Mouse (Mus musculus): ENCODE measurements around the gene Cog4. TPM values are rescaled to one million over a fixed set of nuclear protein-coding genes. Genes with fewer than 3 reads are reported as not detected.
"Not testable (repeated sequence)": the region's sequence is repeated elsewhere in the genome, so short reads cannot be mapped to it uniquely, and the experiment has no call there.

Cog4 gene
- total RNA-seq, 2 experiments from 2014 or later = 8.1 to 25.8 TPM

GRCm38 (mm10) chr8:110918460-110918859 lies 72.1 kb downstream of the Cog4 start:
- ATAC-seq (replicated peaks; ENCODE audit: low FRiP score, poor library complexity, severe bottlenecking) = no peak

- ATAC-seq (replicated peaks; ENCODE audit: low FRiP score, poor library complexity, severe bottlenecking) = peak; percentile 62
These were observed 73.1 kb downstream of the Cog4 start, which contains the start of gene St3gal2 for GRCm38 (mm10) chr8:110919341-110920031. Gene St3gal2 (plus strand): TSS chr8:110919922.

- peak; percentile 16; the same call in 1 of the 2 replicates for ATAC-seq (replicated peaks; ENCODE audit: low FRiP score, poor library complexity, severe bottlenecking)
These were observed 73.8 kb downstream of the Cog4 start for GRCm38 (mm10) chr8:110920032-110920772.

- 0 out of 2 replicates have a peak, but pooled peaks have one; percentile 4 for ATAC-seq (replicated peaks; ENCODE audit: low FRiP score, poor library complexity, severe bottlenecking)
These were observed 74.4 kb downstream of the Cog4 start for GRCm38 (mm10) chr8:110920773-110921277.

DNA sequence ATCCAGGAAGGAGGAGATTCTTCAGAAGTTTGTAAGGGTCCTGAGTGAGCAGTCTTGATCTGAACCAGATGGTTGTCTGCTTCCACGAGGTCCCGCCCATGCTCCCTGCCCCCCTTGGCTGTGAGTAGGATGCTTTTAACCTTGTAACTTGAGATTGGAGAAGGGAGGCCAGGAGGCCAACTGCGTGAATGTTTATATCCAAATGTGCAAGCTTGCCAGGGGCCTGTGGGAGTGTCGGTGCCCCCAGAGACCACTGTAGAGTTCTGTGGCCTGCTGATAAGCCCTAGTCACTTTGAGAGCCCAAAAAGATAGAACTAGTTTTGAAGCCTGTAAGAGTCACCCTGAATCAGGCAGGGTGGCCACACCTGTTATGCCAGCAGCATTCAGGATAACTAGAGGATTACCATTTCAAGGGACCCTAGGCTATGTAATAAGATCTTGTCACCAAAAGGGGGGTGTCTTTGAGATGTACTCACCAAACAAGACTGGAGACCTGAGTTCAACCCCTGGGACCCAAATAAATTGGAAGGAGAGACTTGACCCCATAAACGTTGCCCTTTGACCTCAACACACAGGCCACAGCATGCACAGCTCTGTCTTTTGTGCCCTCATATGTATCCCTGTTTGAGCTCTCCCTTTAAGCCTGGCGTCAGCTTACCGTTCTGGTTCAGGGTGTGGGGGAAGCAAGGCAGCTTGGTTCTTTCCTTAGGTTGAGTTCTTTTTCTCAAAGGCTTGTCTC lies 75.3 kb downstream of the Cog4 start:
- peak; percentile 82 for ATAC-seq (replicated peaks; ENCODE audit: low FRiP score, poor library complexity, severe bottlenecking)

DNA sequence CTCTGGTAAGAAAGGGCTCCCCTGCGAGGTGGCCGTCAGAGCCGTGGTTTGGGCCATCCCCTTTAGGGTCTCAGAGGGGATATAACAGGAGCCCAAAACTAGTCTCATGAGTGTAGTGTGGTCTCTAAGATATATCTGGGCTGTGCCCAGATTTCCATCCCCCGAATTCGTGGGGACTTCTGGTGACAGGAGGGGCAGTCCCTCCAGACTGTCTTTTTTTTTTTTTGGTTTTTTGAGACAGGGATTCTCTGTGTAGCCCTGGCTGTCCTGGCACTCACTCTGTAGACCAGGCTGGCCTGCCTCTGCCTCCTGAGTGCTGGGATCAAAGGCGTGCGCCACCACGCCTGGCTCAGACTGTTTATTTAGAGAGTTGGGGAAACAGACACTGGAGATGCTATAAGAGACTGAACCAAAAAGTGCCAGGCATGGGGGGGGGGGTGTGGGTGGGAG lies 79.3 kb downstream of the Cog4 start:
- no peak for ATAC-seq (replicated peaks; ENCODE audit: low FRiP score, poor library complexity, severe bottlenecking)

- no peak for ATAC-seq (replicated peaks; ENCODE audit: low FRiP score, poor library complexity, severe bottlenecking)
These were observed 80.3 kb downstream of the Cog4 start for GRCm38 (mm10) chr8:110926690-110927089.

GRCm38 (mm10) chr8:110928435-110928834 lies 82.0 kb downstream of the Cog4 start:
- no peak for ATAC-seq (replicated peaks; ENCODE audit: low FRiP score, poor library complexity, severe bottlenecking)

GRCm38 (mm10) chr8:110929066-110929465 lies 82.7 kb downstream of the Cog4 start:
- peak; percentile 74 for ATAC-seq (replicated peaks; ENCODE audit: low FRiP score, poor library complexity, severe bottlenecking)

- not testable (repeated sequence) for ATAC-seq (replicated peaks; ENCODE audit: low FRiP score, poor library complexity, severe bottlenecking)
These were observed 83.3 kb downstream of the Cog4 start for GRCm38 (mm10) chr8:110929672-110930071.

DNA sequence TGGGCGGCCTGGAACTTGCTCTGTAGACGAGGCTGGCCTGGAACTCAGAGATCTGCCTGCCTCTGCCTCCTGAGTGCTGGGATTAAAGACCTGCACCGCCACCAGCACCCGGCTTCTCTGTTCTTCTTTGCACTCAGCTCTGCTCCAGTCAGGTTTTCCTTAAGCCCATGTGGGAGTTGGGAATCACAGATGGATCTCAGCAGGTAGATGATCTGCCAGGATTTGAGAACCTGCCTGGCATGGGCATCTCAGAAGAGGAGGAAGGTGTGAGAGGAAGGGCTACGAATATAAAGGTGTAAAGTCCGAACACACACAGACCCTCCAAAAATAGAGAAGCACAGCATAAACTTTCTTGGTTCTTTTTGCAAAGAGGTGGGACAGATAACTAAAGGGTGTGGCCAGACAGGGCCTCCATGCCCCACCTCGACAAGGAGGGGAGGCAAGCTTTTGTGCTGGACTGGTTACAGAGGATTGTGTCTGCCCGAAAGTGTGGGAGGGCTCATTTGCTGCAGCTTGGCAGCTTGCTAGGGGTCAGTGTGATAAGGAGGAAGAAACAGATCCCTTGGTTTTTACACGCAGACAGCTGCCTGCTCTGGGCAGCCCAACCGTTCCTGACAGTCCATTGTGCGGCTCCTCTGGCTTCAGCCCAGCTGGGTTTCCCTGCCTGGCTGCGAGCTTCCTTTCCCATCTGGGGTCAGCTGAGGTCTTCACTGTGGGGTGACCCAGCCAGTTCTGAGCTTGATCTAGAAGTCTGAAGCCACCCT lies 85.0 kb downstream of the Cog4 start:
- ATAC-seq (replicated peaks; ENCODE audit: low FRiP score, poor library complexity, severe bottlenecking) = peak; percentile 52

Other genes starting within 250 kb of the Cog4 start
- 6.1 and 10.9 TPM in 2 replicates for gene Vac14, start 228.0 kb upstream of the Cog4 start, total RNA-seq (2015; ENCODE audit: low replicate concordance)
- 4.2 and 5.5 TPM in 2 replicates for gene Vac14, start 228.0 kb upstream of the Cog4 start, total RNA-seq (2017; ENCODE audit: low replicate concordance)
- not detected in 2 replicates for gene Mtss1l, start 125.1 kb upstream of the Cog4 start, total RNA-seq (2015; ENCODE audit: low replicate concordance)
- 0.26 TPM in 1 of 2 replicates, not detected in the other for gene Mtss1l, start 125.1 kb upstream of the Cog4 start, total RNA-seq (2017; ENCODE audit: low replicate concordance)
- gene Il34, start 40.7 kb upstream of the Cog4 start, total RNA-seq (2015; ENCODE audit: low replicate concordance) = not detected in 2 replicates
- 0.43 TPM in 1 of 2 replicates, not detected in the other for gene Il34, start 40.7 kb upstream of the Cog4 start, total RNA-seq (2017; ENCODE audit: low replicate concordance)
- 28.8 and 50.5 TPM in 2 replicates for gene Sf3b3, start 187 bp downstream of the Cog4 start, total RNA-seq (2015; ENCODE audit: low replicate concordance)
- gene Sf3b3, start 187 bp downstream of the Cog4 start, total RNA-seq (2017; ENCODE audit: low replicate concordance) = 41.1 and 52.9 TPM in 2 replicates
- gene Fuk, start 55.9 kb downstream of the Cog4 start, total RNA-seq (2015; ENCODE audit: low replicate concordance) = 0.58 and 3.3 TPM in 2 replicates
- 0.68 and 0.98 TPM in 2 replicates for gene Fuk, start 55.9 kb downstream of the Cog4 start, total RNA-seq (2017; ENCODE audit: low replicate concordance)
- 60.1 and 66.5 TPM in 2 replicates for gene St3gal2, start 73.3 kb downstream of the Cog4 start, total RNA-seq (2015; ENCODE audit: low replicate concordance)
- 66.0 and 95.1 TPM in 2 replicates for gene St3gal2, start 73.3 kb downstream of the Cog4 start, total RNA-seq (2017; ENCODE audit: low replicate concordance)
- 13.1 and 31.6 TPM in 2 replicates for gene Ddx19a, start 151.2 kb downstream of the Cog4 start, total RNA-seq (2015; ENCODE audit: low replicate concordance)
- 9.5 and 13.1 TPM in 2 replicates for gene Ddx19a, start 151.2 kb downstream of the Cog4 start, total RNA-seq (2017; ENCODE audit: low replicate concordance)
- 0.77 and 1.3 TPM in 2 replicates for gene Ddx19b, start 185.2 kb downstream of the Cog4 start, total RNA-seq (2015; ENCODE audit: low replicate concordance)
- 2.5 and 3.2 TPM in 2 replicates for gene Ddx19b, start 185.2 kb downstream of the Cog4 start, total RNA-seq (2017; ENCODE audit: low replicate concordance)
- gene Aars, start 186.5 kb downstream of the Cog4 start, total RNA-seq (2015; ENCODE audit: low replicate concordance) = 12.3 and 23.1 TPM in 2 replicates
- 35.3 and 49.5 TPM in 2 replicates for gene Aars, start 186.5 kb downstream of the Cog4 start, total RNA-seq (2017; ENCODE audit: low replicate concordance)
- 6.5 and 7.3 TPM in 2 replicates for gene Exosc6, start 209.7 kb downstream of the Cog4 start, total RNA-seq (2015; ENCODE audit: low replicate concordance)
- not detected in 2 replicates for gene Exosc6, start 209.7 kb downstream of the Cog4 start, total RNA-seq (2017; ENCODE audit: low replicate concordance)
- not detected in 2 replicates for gene Clec18a, start 245.8 kb downstream of the Cog4 start, total RNA-seq (2015; ENCODE audit: low replicate concordance)
- gene Clec18a, start 245.8 kb downstream of the Cog4 start, total RNA-seq (2017; ENCODE audit: low replicate concordance) = not detected in 2 replicates
- gene Pdpr, start 248.0 kb downstream of the Cog4 start, total RNA-seq (2015; ENCODE audit: low replicate concordance) = 1.5 and 5.0 TPM in 2 replicates
- gene Pdpr, start 248.0 kb downstream of the Cog4 start, total RNA-seq (2017; ENCODE audit: low replicate concordance) = 3.6 and 4.8 TPM in 2 replicates

Data from erythroblast, adult 5-6 weeks (primary cell).